ENCODE assay signal across 15 mouse cellular contexts in genomic region chr5:139285383-139286067, GRCm38 (mm10). TPM values are rescaled to one million over a fixed set of nuclear protein-coding genes. Genes with fewer than 3 reads are reported as not detected.
DNase-seq lines count a peak whose midpoint lies in the region; ATAC-seq and TF ChIP-seq lines count a peak whose summit lies in the region.
"Had no signal": no experiment of that assay in that cellular context is flagged by ENCODE, and none has a peak within 500 bp of the region (broad histone marks: within the 10 kb centered on the region; RNA-seq: fewer than 3 reads in every experiment).

No protein-coding gene starts in this region.

- TF ChIP-seq CTCF in cerebellum, adult 2 months (IDR thresholded peaks at IDR 0.05; ENCODE audit: borderline replicate concordance, insufficient read depth, low read depth, low read length): no peak

- no peak for ATAC-seq in cerebellum, adult (ENCODE audit: insufficient number of reproducible peaks, low FRiP score, low TSS enrichment)
- no peak for ATAC-seq in megakaryocyte, adult 5-6 weeks (ENCODE audit: poor library complexity, severe bottlenecking)
- ATAC-seq in intestine, embryonic 14.5 days (replicated peaks; ENCODE audit: low FRiP score, low TSS enrichment, low read depth): peak; percentile 33; the same call in 1 of the 2 replicates
- 0 out of 2 replicates have a peak, but pooled peaks have one; percentile 20 for ATAC-seq in stomach, embryonic 14.5 days (ENCODE audit: insufficient number of reproducible peaks, insufficient read depth, low FRiP score, low read depth)

- H3K27me3 ChIP-seq in cerebellum, adult 2 months (ENCODE audit: control insufficient read depth, insufficient read depth, low read length): no peaks in the 10 kb centered on the region
- no peaks in the 10 kb centered on the region for H3K27me3 ChIP-seq in megakaryocyte, embryonic 14.5 days (replicated peaks)
- no peaks in the 10 kb centered on the region for H3K27me3 ChIP-seq in intestine, embryonic 14.5 days (replicated peaks; ENCODE audit: control insufficient read depth, insufficient read depth, low read length)
- no peaks in the 10 kb centered on the region for H3K27me3 ChIP-seq in stomach, embryonic 14.5 days (ENCODE audit: control insufficient read depth, insufficient read depth, low read length)
- H3K27me3 ChIP-seq: embryonic facial prominence, embryonic 15.5 days had no signal

- H3K36me3 ChIP-seq in megakaryocyte, embryonic 14.5 days (replicated peaks; ENCODE audit: low read length): peaks cover 69% of the 10 kb centered on the region
- H3K36me3 ChIP-seq in intestine, embryonic 14.5 days (ENCODE audit: control insufficient read depth, insufficient read depth, low read length): no peaks in the 10 kb centered on the region
- H3K36me3 ChIP-seq in stomach, embryonic 14.5 days (ENCODE audit: control insufficient read depth, insufficient read depth, low read length): no peaks in the 10 kb centered on the region
- H3K36me3 ChIP-seq: embryonic facial prominence, embryonic 15.5 days; midbrain, embryonic 12.5 days had no signal

- H3K4me2 ChIP-seq in intestine, embryonic 14.5 days (ENCODE audit: low read length): no peak overlapping the region
- H3K4me2 ChIP-seq in stomach, embryonic 14.5 days (replicated peaks; ENCODE audit: low read depth, low read length): no peak overlapping the region
- H3K4me2 ChIP-seq: embryonic facial prominence, embryonic 15.5 days; hindbrain, embryonic 14.5 days; midbrain, embryonic 12.5 days had no signal

- H3K9me3 ChIP-seq in megakaryocyte, embryonic 14.5 days: no peaks in the 10 kb centered on the region
- H3K9me3 ChIP-seq in intestine, embryonic 14.5 days (ENCODE audit: control insufficient read depth, low read length): no peaks in the 10 kb centered on the region
- no peaks in the 10 kb centered on the region for H3K9me3 ChIP-seq in stomach, embryonic 14.5 days (ENCODE audit: control insufficient read depth, low read depth, low read length)
- H3K9me3 ChIP-seq: embryonic facial prominence, embryonic 15.5 days; midbrain, embryonic 12.5 days had no signal

- 39% methylated on average over 8 of the region's 8 CpGs for WGBS in cerebellum, adult 2 months
- 50% methylated on average over 8 of the region's 8 CpGs for WGBS in intestine, embryonic 14.5 days
- 48% methylated on average over 8 of the region's 8 CpGs for WGBS in stomach, embryonic 14.5 days

- H3K4me1 ChIP-seq in cerebellum, adult 2 months (ENCODE audit: control insufficient read depth, insufficient read depth, low read length): peaks cover 10% of the 10 kb centered on the region
- H3K4me1 ChIP-seq in megakaryocyte, embryonic 14.5 days: peaks cover 90% of the 10 kb centered on the region
- peaks cover 19% of the 10 kb centered on the region for H3K4me1 ChIP-seq in intestine, embryonic 14.5 days (replicated peaks; ENCODE audit: control insufficient read depth, insufficient read depth, low read length)
- peaks cover 10% of the 10 kb centered on the region; the same call in 1 of the 2 replicates for H3K4me1 ChIP-seq in stomach, embryonic 14.5 days (ENCODE audit: control insufficient read depth, insufficient read depth, low read length)
- H3K4me1 ChIP-seq: midbrain, embryonic 12.5 days had no signal

- peak overlapping the region; percentile 46; the same call in 1 of the 2 replicates for H3K27ac ChIP-seq in cerebellum, adult 2 months (ENCODE audit: insufficient read depth, low read length)
- H3K27ac ChIP-seq in intestine, embryonic 14.5 days (ENCODE audit: low read depth): 0 out of 2 replicates have a peak overlapping the region, but pooled peaks have one; percentile 34
- no peak overlapping the region for H3K27ac ChIP-seq in stomach, embryonic 14.5 days (ENCODE audit: low read length)
- H3K27ac ChIP-seq: embryonic facial prominence, embryonic 15.5 days; heart, adult 2 months; hindbrain, embryonic 14.5 days; midbrain, embryonic 12.5 days had no signal

- no peak for TF ChIP-seq POLR2A in cerebellum, adult 2 months (IDR thresholded peaks at IDR 0.05; ENCODE audit: borderline replicate concordance, insufficient read depth, low read length)

- H3K9ac ChIP-seq in intestine, embryonic 14.5 days (ENCODE audit: low read length): no peak overlapping the region
- H3K9ac ChIP-seq in stomach, embryonic 14.5 days (replicated peaks; ENCODE audit: low read depth, low read length): 0 out of 2 replicates have a peak overlapping the region, but pooled peaks have one; percentile 10
- H3K9ac ChIP-seq: embryonic facial prominence, embryonic 15.5 days; hindbrain, embryonic 14.5 days; midbrain, embryonic 12.5 days had no signal

- no peak overlapping the region for H3K4me3 ChIP-seq in cerebellum, adult 2 months (replicated peaks; ENCODE audit: insufficient read depth, low read depth, low read length)
- H3K4me3 ChIP-seq in megakaryocyte, embryonic 14.5 days (replicated peaks): peak overlapping the region; percentile 75
- H3K4me3 ChIP-seq in intestine, embryonic 14.5 days (ENCODE audit: low read depth, low read length): no peak overlapping the region
- no peak overlapping the region for H3K4me3 ChIP-seq in stomach, embryonic 14.5 days (ENCODE audit: low read depth, low read length)
- H3K4me3 ChIP-seq: embryonic facial prominence, embryonic 15.5 days; heart, adult 2 months; midbrain, embryonic 12.5 days had no signal

- peak; percentile 18 to 39 for DNase-seq in cerebellum, adult 2 months
- no peak for DNase-seq in intestine, embryonic 14.5 days (ENCODE audit: low spot score)
- DNase-seq in adrenal gland, adult 18-20 months (ENCODE audit: low spot score in 2 of 2): no peak
- no peak for DNase-seq in ovary, postnatal 14 days (ENCODE audit: low spot score)
- DNase-seq: adrenal gland, adult 2 months; cerebellum, adult 8-10 months; heart, adult 2 months; kidney, postnatal 25 days had no signal

RNA-seq across cellular contexts. Expression of gene Get4, which starts 33.4 kb away (rescaled TPM):
- polyA plus RNA-seq in cerebellum, adult 2 months (2012; rRNA removed): 106 and 114 TPM in 2 replicates
- 55.5 and 58.7 TPM in 2 replicates for polyA plus RNA-seq in megakaryocyte, embryonic 14.5 days (2012; ENCODE audit: insufficient read depth, low replicate concordance)
- 21.6 and 23.0 TPM in 2 replicates for total RNA-seq in megakaryocyte, adult 5-6 weeks (2015)
- total RNA-seq in megakaryocyte, adult 5-6 weeks (2017): 18.5 and 23.1 TPM in 2 replicates
- 152 and 161 TPM in 2 replicates for polyA plus RNA-seq in intestine, embryonic 14.5 days (2014; fragmentation: Nextera tagmentation; extraction: Ambion mirVana)
- polyA plus RNA-seq in stomach, embryonic 14.5 days (2014; fragmentation: Nextera tagmentation; extraction: Ambion mirVana): 149 and 151 TPM in 2 replicates
- total RNA-seq in adrenal gland, adult 18-20 months (2021): 10 to 100 TPM; 65.4 to 93.6 TPM

RNA-seq across cellular contexts. Expression of gene Adap1, which starts 39.9 kb away (rescaled TPM):
- 156 and 163 TPM in 2 replicates for polyA plus RNA-seq in cerebellum, adult 2 months (2012; rRNA removed)
- polyA plus RNA-seq in megakaryocyte, embryonic 14.5 days (2012; ENCODE audit: insufficient read depth, low replicate concordance): 25.6 and 59.2 TPM in 2 replicates
- 42.5 and 43.9 TPM in 2 replicates for total RNA-seq in megakaryocyte, adult 5-6 weeks (2015)
- total RNA-seq in megakaryocyte, adult 5-6 weeks (2017): 56.9 and 61.1 TPM in 2 replicates
- polyA plus RNA-seq in intestine, embryonic 14.5 days (2014; fragmentation: Nextera tagmentation; extraction: Ambion mirVana): 4.7 and 7.7 TPM in 2 replicates
- 2.2 and 2.3 TPM in 2 replicates for polyA plus RNA-seq in stomach, embryonic 14.5 days (2014; fragmentation: Nextera tagmentation; extraction: Ambion mirVana)
- total RNA-seq in adrenal gland, adult 18-20 months (2021): 10 to 100 TPM in 1 of 2 experiments, 1 to 10 TPM in 1; 4.5 to 11.6 TPM

Comparison
In these comparisons a context has a peak if more than half of its experiments do, and no peak if none do; other contexts are left out.
1. DNase-seq: peak in cerebellum, adult 2 months (2 of 2); none in intestine, embryonic 14.5 days (single experiment), adrenal gland, adult 18-20 months (0 of 2) and ovary, postnatal 14 days (single experiment).
2. ATAC-seq: peak in intestine, embryonic 14.5 days (single experiment) and stomach, embryonic 14.5 days (single experiment); none in cerebellum, adult (single experiment) and megakaryocyte, adult 5-6 weeks (single experiment).